Mouse (Mus musculus) embryonic facial prominence, embryonic 11.5 days (tissue): ENCODE measurements at regions not wholly inside any gene's neighbourhood (a gene's known extent, or its start where the extent isn't known, plus 50 kb on each side); places are given as distances from the start of the nearest gene placed in this dataset.
A peak's percentile ranks its signal among the peaks of the same experiment; 100 is the strongest.

Experiments
- ATAC-seq: fragments of 200-750 bp; cut with Nextera tagmentation; replicated peaks from 2 replicates; pipeline ENCODE4 v1.8.0; 2017; ENCODE audit warnings: low read depth; ENCODE audit not compliant: insufficient number of reproducible peaks, low FRiP score, low TSS enrichment
- DNase-seq: peaks from one replicate; pipeline ENCODE4 v3.0.0-alpha.2; 2015; ENCODE audit warnings: low spot score
- H3K27ac ChIP-seq: fragments of 300-500 bp; sonication (generic); replicated peaks from 2 replicates; pipeline ENCODE4 v1.5.1; 2014; ENCODE audit warnings: mild to moderate bottlenecking, low read depth, low read length, control low read depth
- H3K27me3 ChIP-seq: fragments of 300-500 bp; sonication (generic); 2 replicates; pipeline ENCODE4 v1.6.1; 2014; ENCODE audit warnings: mild to moderate bottlenecking, low read length, moderate library complexity, mixed read lengths; ENCODE audit not compliant: control insufficient read depth, insufficient read depth
- H3K36me3 ChIP-seq: fragments of 300-500 bp; sonication (generic); replicated peaks from 2 replicates; pipeline ENCODE4 v1.6.1; 2014; ENCODE audit warnings: low read depth, mild to moderate bottlenecking, low read length, moderate library complexity, mixed read lengths; ENCODE audit not compliant: control insufficient read depth, insufficient read depth
- H3K4me1 ChIP-seq: fragments of 300-500 bp; sonication (generic); 2 replicates; pipeline ENCODE4 v1.6.1; 2014; ENCODE audit warnings: low read length, mixed read lengths; ENCODE audit not compliant: control insufficient read depth, insufficient read depth
- H3K4me2 ChIP-seq: fragments of 300-500 bp; sonication (generic); 2 replicates; pipeline ENCODE4 v1.6.1; 2014; ENCODE audit warnings: low read depth, mild to moderate bottlenecking, control low read depth, low read length, moderate library complexity
- H3K4me3 ChIP-seq: fragments of 300-500 bp; sonication (generic); 2 replicates; pipeline ENCODE4 v1.5.1; 2014; ENCODE audit warnings: low read depth, low read length, control low read depth
- H3K9ac ChIP-seq: fragments of 300-500 bp; sonication (generic); replicated peaks from 2 replicates; pipeline ENCODE4 v1.6.1; 2014; ENCODE audit warnings: mild to moderate bottlenecking, control low read depth, low read length
- H3K9me3 ChIP-seq: fragments of 300-500 bp; sonication (generic); replicated peaks from 2 replicates; pipeline ENCODE4 v1.6.1; 2016; ENCODE audit warnings: mild to moderate bottlenecking, low read length, inconsistent platforms, mixed read lengths; ENCODE audit not compliant: control insufficient read depth
- WGBS: fragments of 180-500 bp; shearing (Covaris S2); extraction: QIAGEN DNeasy Blood & Tissue Kit; methylation state at CpG from one replicate; pipeline ENCODE4 v1.1.7; 2014; 5-methylcytosine and 5-hydroxymethylcytosine counted together

DNA sequence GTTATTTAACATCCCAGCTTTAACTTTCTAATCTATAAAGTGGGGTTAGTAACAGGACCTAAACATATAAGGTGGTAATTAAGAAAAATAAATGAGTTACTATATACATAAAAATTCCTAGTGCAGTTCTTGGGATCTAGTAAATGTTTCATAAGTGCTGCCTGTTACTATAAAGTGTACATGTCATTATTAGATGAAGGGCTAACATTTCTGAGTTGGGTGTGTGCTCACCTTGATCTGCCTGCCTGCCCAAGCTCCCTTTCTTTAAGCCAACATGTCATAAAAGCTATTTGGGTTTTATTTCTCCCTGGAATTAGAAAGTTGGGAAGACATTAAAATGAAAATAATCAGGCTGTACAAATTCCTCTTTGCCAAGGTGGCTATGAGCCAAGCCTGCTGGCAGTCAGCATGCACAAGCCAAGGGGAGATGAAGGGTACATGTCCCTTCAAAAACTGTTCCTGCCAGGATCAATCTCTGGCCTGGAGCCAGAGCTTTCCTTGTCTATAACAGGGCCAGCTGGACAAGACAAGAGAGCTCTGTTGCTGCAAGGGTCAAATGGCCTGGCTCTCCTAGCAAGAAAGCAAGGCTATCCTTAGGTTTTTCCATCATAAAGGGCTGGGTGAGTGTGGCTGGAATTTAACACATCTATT is 59.9 kb upstream of the Usp24 start:
- Histone ChIP-seq H3K9me3 (no peaks in the 10 kb centered on the region), H3K4me1 (no peaks in the 10 kb centered on the region), H3K36me3 (no peaks in the 10 kb centered on the region), H3K9ac (no peak overlapping the region), H3K4me3 (no peak overlapping the region), H3K27me3 (no peaks in the 10 kb centered on the region), H3K4me2 (no peak overlapping the region), H3K27ac (no peak overlapping the region)
- no peak for DNase-seq
- no peak for ATAC-seq

DNA sequence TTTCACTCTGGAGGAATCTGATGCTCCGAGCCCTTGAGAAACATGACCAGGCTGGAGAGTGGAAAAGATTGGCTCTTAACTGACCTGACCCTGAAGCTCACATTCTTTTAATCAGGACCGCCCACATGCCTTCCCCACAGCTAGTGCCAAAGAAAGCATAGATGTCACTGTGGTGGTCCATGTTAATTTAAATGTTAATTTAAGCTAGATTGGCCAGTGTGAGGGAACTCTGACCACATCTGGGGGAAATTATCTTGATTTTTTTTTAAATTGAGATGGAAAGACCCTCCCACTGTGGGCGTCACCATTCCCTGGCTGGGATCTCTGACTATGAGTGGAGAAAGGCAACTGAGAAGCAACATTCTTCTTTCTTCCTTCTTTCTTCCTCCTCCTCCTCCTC is 54.6 kb upstream of the Usp24 start:
- Histone ChIP-seq H3K27ac (no peak overlapping the region), H3K27me3 (no peaks in the 10 kb centered on the region), H3K4me2 (no peak overlapping the region), H3K9ac (no peak overlapping the region), H3K9me3 (no peaks in the 10 kb centered on the region), H3K4me1 (no peaks in the 10 kb centered on the region), H3K4me3 (no peak overlapping the region), H3K36me3 (no peaks in the 10 kb centered on the region)
- DNase-seq (peak; percentile 27), ATAC-seq (no peak)
- 66% methylated on average over 3 of the region's 3 CpGs for WGBS

- no peak for DNase-seq
- H3K4me1 ChIP-seq: no peaks in the 10 kb centered on the region
- no peaks in the 10 kb centered on the region for H3K9me3 ChIP-seq
- H3K36me3 ChIP-seq: no peaks in the 10 kb centered on the region
- no peak overlapping the region for H3K4me3 ChIP-seq
- H3K9ac ChIP-seq: no peak overlapping the region
- H3K4me2 ChIP-seq: no peak overlapping the region
- no peak for ATAC-seq
- 90% methylated on average over 3 of the region's 3 CpGs for WGBS
- H3K27ac ChIP-seq: no peak overlapping the region
- no peaks in the 10 kb centered on the region for H3K27me3 ChIP-seq
Measured at GRCm38 (mm10) chr4:106261901-106262560, 54.0 kb upstream of the Usp24 start.

GRCm38 (mm10) chr4:106262751-106263725 is 53.0 kb upstream of the Usp24 start:
- H3K9me3 ChIP-seq: no peaks in the 10 kb centered on the region
- no peak overlapping the region for H3K27ac ChIP-seq
- no peak for DNase-seq
- H3K4me3 ChIP-seq: no peak overlapping the region
- 87% methylated on average over 9 of the region's 9 CpGs for WGBS
- H3K4me2 ChIP-seq: no peak overlapping the region
- H3K9ac ChIP-seq: no peak overlapping the region
- H3K27me3 ChIP-seq: no peaks in the 10 kb centered on the region
- no peak for ATAC-seq
- H3K36me3 ChIP-seq: no peaks in the 10 kb centered on the region
- no peaks in the 10 kb centered on the region for H3K4me1 ChIP-seq
